Mouse (Mus musculus) cerebellum, adult 9-11 months (tissue): ENCODE measurements around the gene Cdhr4.

Experiments used
- DNase-seq: peaks from one replicate; pipeline ENCODE4 v3.0.0; 2022

Cdhr4 gene

GRCm38 (mm10) chr9:107992197-107992596 lies at the start of gene Cdhr4:
Gene Cdhr4, plus strand, starts transcription at chr9:107992497.
- no peak for DNase-seq

DNA sequence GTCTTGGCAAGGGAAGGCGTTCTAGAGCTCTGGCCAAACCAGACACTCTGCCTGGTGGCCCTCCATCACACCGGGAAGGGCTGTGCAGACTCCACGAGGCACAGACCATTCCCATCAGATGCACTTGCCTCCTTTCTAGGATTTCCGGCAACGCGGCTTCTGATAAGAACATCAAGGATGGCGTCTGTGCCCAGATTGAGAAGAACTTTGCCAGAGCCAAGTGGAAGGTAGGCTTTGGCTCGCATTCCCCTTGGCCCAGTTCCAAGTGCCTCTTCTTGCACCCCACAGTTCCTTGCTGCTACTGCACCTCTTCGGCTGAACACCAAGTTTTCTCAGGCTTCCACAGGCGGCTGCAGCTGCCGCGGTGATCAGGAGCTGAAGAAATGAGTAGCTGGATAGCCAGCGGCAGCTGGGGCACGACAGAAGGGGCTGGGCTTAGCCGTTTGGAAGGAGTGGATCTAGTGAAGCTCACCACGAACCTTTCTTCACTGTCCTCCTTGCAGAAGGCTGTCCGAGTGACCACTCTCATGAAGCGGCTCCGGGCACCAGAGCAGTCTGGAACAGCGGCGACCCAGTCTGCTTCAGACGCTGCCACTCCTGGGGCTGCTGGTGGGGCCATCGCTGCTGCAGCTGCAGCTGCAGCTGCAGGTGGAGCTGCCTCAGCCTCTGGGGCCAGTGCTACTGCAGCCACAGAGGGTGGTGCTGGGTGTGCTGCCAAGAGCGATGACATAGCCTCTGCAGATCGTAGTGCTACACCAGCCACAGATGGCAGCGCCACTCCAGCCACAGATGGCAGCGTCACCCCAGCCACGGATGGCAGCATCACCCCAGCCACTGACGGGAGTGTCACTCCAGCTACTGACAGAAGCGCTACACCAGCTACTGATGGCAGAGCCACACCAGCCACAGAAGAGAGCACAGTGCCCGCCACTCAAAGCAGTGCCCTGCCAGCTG lies 44.8 kb upstream of the Cdhr4 start:
- peak; percentile 67 for DNase-seq

GRCm38 (mm10) chr9:107949184-107949921 lies 42.9 kb upstream of the Cdhr4 start:
- no peak for DNase-seq

DNA sequence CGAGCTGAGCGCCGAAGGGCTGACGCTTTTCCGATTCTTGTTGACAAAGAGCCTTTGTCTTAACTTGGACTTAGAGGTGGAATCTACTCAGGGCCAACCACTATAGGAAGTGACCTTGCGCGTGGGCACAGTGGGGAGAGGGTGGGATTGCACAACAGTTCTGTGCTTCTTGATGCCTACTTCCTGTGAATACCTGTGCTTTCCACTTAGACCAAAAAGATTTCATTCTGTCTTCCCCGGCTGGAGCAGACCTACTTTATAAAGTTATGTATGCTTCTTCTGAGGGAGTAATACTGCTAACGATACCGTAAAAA lies 42.4 kb upstream of the Cdhr4 start, which contains the start of gene Traip:
TSS of gene Traip (plus strand) at position 215 of the 314 bp plus-strand sequence.
- DNase-seq: no peak

GRCm38 (mm10) chr9:107950460-107951355 lies 41.6 kb upstream of the Cdhr4 start:
- peak; percentile 89 for DNase-seq

GRCm38 (mm10) chr9:107955613-107956289 lies 36.5 kb upstream of the Cdhr4 start:
- no peak for DNase-seq

DNA sequence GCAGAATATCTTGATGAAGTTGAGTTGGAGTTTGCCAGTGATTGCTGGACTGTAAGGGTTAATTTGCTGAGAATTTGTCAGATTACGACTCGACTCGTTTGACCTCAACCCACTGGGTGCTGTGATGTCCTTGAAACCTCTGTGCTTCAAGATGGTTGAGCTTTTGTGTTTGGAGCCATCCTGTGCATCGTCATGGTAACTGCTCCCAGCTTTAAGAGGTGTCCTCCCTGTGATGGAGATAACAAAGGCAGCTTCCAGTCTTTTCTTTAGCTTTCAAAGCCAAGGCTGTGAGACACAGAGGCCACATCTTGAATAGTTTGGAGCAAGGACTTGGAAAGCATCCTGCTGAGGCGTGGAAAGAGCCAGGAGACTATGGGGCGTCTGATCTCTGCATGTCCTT lies 35.2 kb upstream of the Cdhr4 start:
- DNase-seq: no peak

GRCm38 (mm10) chr9:107959896-107960295 lies 32.4 kb upstream of the Cdhr4 start:
- no peak for DNase-seq

GRCm38 (mm10) chr9:107960928-107961327 lies 31.4 kb upstream of the Cdhr4 start:
- no peak for DNase-seq

- DNase-seq: no peak
These were observed 30.9 kb upstream of the Cdhr4 start for GRCm38 (mm10) chr9:107961351-107961762.

DNA sequence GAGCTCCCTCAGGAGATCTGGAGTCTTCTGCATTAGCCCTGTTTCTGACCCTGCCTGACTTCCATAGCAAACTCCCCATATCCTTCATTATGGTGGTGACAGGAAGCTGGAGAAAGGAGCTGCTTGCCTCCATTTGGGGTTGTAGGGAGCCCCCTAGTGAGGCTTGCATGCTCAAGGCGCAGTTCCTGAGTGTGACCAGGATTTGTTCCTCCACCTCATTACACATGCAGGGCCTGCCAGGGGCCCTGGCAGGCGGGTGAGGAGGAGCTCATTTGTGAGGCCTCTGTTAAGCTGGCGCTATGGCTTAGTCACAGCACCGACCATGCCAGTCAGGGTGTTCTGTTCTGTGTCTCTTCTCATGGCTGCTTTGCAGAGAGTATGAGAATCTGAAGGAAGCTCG lies 30.4 kb upstream of the Cdhr4 start:
- no peak for DNase-seq

DNA sequence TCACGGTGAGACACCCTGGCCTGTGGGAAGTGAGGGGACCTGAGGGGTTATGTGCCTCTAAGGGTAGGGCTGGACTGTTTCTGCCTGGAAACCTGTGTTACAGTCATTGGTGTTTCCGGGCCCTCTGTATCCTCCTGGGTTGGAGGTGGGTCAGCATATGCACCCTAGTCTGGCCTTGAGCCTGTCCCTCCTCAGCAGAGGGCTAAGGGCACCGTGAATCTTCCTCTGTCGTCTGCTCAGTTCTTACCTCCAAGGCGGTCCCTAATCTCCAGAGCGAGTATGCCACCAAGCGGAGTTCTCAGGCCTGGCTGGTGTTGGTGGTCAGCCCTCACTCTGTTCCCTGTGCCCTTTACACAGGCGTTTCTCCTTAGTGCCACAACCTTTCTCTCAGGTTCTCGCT lies 29.4 kb upstream of the Cdhr4 start:
- DNase-seq: no peak

- peak; percentile 78 for DNase-seq
These were observed 28.6 kb upstream of the Cdhr4 start for GRCm38 (mm10) chr9:107963700-107964099.

GRCm38 (mm10) chr9:107964681-107965080 lies 27.6 kb upstream of the Cdhr4 start:
- DNase-seq: no peak

GRCm38 (mm10) chr9:107966676-107967075 lies 25.6 kb upstream of the Cdhr4 start:
- DNase-seq: no peak

DNA sequence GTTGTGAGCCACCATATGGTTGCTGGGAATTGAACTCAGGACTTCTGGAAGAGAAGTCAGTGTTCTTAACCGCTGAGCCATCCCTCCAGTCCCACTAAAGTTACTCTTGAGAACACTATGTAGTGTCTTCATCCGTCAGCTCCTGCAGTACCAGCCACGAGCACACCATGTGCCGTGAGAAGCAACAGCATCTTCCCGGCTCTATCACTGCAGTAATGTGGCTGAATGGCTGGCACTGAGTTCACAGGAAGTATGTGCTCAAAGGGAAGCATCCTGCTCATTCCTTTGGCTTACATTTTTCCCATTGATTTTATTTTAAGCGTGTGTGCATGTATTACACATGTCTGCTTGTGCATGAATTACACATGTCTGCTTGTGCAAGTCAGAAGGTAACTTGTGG lies 24.9 kb upstream of the Cdhr4 start:
- DNase-seq: no peak

- no peak for DNase-seq
These were observed 23.8 kb upstream of the Cdhr4 start for GRCm38 (mm10) chr9:107968531-107968930.

DNA sequence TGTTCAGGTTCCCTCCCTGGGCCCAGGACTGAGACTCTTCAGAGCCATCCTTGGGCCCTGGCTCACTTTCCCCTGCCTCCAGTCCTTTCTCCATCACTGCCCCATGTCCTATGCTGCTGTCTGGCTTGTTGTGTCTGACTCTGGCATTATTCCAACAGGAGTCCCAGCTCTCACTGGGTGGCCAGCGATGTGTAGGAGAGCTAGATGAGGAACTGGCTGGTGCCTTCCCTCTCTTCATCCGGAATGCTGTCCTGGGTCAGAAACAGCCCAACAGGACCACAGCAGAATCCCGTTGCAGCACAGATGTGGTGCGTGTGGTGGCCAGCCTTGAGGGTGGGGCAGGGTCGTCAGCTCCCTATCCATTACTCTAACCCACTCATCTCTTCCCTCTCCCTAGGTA lies 22.0 kb upstream of the Cdhr4 start:
- DNase-seq: no peak

DNA sequence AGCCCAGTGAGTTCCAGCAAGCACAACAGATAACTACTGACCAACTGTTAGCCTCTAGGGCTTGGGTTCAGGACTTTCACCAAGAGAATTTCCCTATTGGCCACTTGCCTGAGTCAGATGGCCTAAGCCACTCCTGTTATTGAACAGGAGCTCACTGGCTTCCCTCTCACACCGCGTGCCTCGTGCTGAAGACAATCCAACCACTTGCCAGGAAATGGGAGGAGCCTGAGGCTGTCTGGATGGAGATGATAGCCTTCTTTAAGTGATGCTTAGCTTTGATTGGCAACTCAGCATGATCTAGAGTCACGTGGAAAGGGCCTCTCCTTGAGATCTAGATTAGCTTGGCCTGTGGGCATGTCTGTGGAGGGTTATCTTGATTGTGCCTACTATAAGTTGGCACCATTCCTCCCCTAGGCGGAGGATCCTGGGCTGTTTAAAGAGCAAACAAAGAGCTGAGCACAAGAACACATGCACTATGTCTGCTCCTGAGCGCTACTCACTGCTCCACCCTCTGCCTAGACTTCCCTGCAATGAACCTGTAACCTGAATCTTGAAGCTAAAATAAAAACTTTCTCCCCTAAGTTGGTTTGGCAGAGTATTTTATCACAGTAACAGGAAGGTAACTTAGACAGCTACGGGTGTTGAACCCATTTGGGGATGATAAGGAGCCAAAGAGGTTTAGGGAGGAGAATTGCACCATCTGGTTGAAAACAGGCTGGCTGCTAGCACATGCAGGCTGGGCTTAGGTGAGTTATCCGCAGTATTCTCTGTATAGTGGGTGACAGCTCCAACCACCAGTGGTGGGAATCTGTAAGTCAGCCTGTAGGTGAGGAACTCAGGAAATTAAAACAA lies 20.4 kb upstream of the Cdhr4 start:
- no peak for DNase-seq

GRCm38 (mm10) chr9:107974491-107975171 lies 17.7 kb upstream of the Cdhr4 start:
- DNase-seq: no peak
